8 mouse cellular contexts compared by ENCODE assay signal in genomic region chr7:73400051-73400916, GRCm38 (mm10). TPM values are rescaled to one million over a fixed set of nuclear protein-coding genes. Genes with fewer than 3 reads are reported as not detected.
DNase-seq lines count a peak whose midpoint lies in the region; ATAC-seq lines count a peak whose summit lies in the region.

No protein-coding gene starts in this region.

- DNase-seq in lung, postnatal 14 days: no peak
- peak; percentile 65 for DNase-seq in limb, embryonic 10.5 days (ENCODE audit: low spot score)
- DNase-seq in left cerebral cortex, postnatal 36 days (ENCODE audit: low spot score in 2 of 2): no peak
- DNase-seq in cerebellum, adult 9-11 months: no peak
- no peak for DNase-seq in B cell, adult 2 months

- H3K9ac ChIP-seq in lung, embryonic 15.5 days: no peak overlapping the region
- H3K9ac ChIP-seq in embryonic facial prominence, embryonic 13.5 days: peak overlapping the region; percentile 49; the same call in 1 of the 2 replicates
- H3K9ac ChIP-seq in stomach, embryonic 14.5 days (replicated peaks; ENCODE audit: low read depth, low read length): no peak overlapping the region

- ATAC-seq in lung, embryonic 15.5 days (ENCODE audit: borderline replicate concordance, extremely low read depth, low FRiP score, low TSS enrichment): no peak; the same call in 1 of the 2 replicates
- ATAC-seq in embryonic facial prominence, embryonic 13.5 days (ENCODE audit: insufficient number of reproducible peaks, insufficient read depth, low FRiP score, low TSS enrichment, low read depth): 0 out of 2 replicates have a peak, but pooled peaks have one; percentile 40
- no peak for ATAC-seq in stomach, embryonic 14.5 days (ENCODE audit: insufficient number of reproducible peaks, insufficient read depth, low FRiP score, low read depth)

- H3K4me1 ChIP-seq in lung, embryonic 15.5 days: peaks cover 56% of the 10 kb centered on the region
- H3K4me1 ChIP-seq in embryonic facial prominence, embryonic 13.5 days: peaks cover 69% of the 10 kb centered on the region
- H3K4me1 ChIP-seq in limb, embryonic 10.5 days: peaks cover 87% of the 10 kb centered on the region
- H3K4me1 ChIP-seq in stomach, embryonic 14.5 days (ENCODE audit: control insufficient read depth, insufficient read depth, low read length): peaks cover 52% of the 10 kb centered on the region

- WGBS in lung, embryonic 15.5 days: 32% methylated on average over 20 of the region's 20 CpGs
- 16% methylated on average over 20 of the region's 20 CpGs for WGBS in embryonic facial prominence, embryonic 13.5 days
- 9% methylated on average over 20 of the region's 20 CpGs for WGBS in limb, embryonic 10.5 days
- 27% methylated on average over 20 of the region's 20 CpGs for WGBS in stomach, embryonic 14.5 days

- peak overlapping the region; percentile 25 for H3K4me3 ChIP-seq in lung, embryonic 15.5 days
- peak overlapping the region; percentile 28 for H3K4me3 ChIP-seq in embryonic facial prominence, embryonic 13.5 days
- H3K4me3 ChIP-seq in limb, embryonic 10.5 days: peak overlapping the region; percentile 43
- no peak overlapping the region for H3K4me3 ChIP-seq in stomach, embryonic 14.5 days (ENCODE audit: low read depth, low read length)

- no peaks in the 10 kb centered on the region for H3K9me3 ChIP-seq in lung, embryonic 15.5 days
- no peaks in the 10 kb centered on the region for H3K9me3 ChIP-seq in embryonic facial prominence, embryonic 13.5 days
- H3K9me3 ChIP-seq in limb, embryonic 10.5 days (replicated peaks): no peaks in the 10 kb centered on the region
- H3K9me3 ChIP-seq in stomach, embryonic 14.5 days (ENCODE audit: control insufficient read depth, low read depth, low read length): no peaks in the 10 kb centered on the region

- H3K4me2 ChIP-seq in lung, embryonic 15.5 days: peak overlapping the region; percentile 61
- H3K4me2 ChIP-seq in embryonic facial prominence, embryonic 13.5 days: peak overlapping the region; percentile 59
- peak overlapping the region; percentile 44 for H3K4me2 ChIP-seq in stomach, embryonic 14.5 days (replicated peaks; ENCODE audit: low read depth, low read length)

- H3K27ac ChIP-seq in lung, embryonic 15.5 days: 0 out of 2 replicates have a peak overlapping the region, but pooled peaks have one; percentile 5
- no peak overlapping the region for H3K27ac ChIP-seq in embryonic facial prominence, embryonic 13.5 days
- peak overlapping the region; percentile 75 for H3K27ac ChIP-seq in limb, embryonic 10.5 days
- no peak overlapping the region for H3K27ac ChIP-seq in stomach, embryonic 14.5 days (ENCODE audit: low read length)

- intact Hi-C loops in left cerebral cortex, postnatal 36 days (cut with DNase I): loop anchor here (5.0 kb wide), 1 partner anchor 998 kb away; no protein-coding TSS in a partner anchor

- no peaks in the 10 kb centered on the region for H3K27me3 ChIP-seq in lung, embryonic 15.5 days
- H3K27me3 ChIP-seq in embryonic facial prominence, embryonic 13.5 days: peaks cover 23% of the 10 kb centered on the region; the same call in 1 of the 2 replicates
- H3K27me3 ChIP-seq in limb, embryonic 10.5 days (ENCODE audit: low read depth, poor library complexity, severe bottlenecking): peaks cover 15% of the 10 kb centered on the region; the same call in 1 of the 2 replicates
- H3K27me3 ChIP-seq in stomach, embryonic 14.5 days (ENCODE audit: control insufficient read depth, insufficient read depth, low read length): no peaks in the 10 kb centered on the region

- peaks cover 9% of the 10 kb centered on the region for H3K36me3 ChIP-seq in lung, embryonic 15.5 days
- peaks cover 16% of the 10 kb centered on the region for H3K36me3 ChIP-seq in embryonic facial prominence, embryonic 13.5 days
- H3K36me3 ChIP-seq in limb, embryonic 10.5 days: peaks cover 51% of the 10 kb centered on the region
- H3K36me3 ChIP-seq in stomach, embryonic 14.5 days (ENCODE audit: control insufficient read depth, insufficient read depth, low read length): peaks cover 3% of the 10 kb centered on the region

RNA-seq across cellular contexts. Expression of gene Rgma, which starts 25.0 kb away (rescaled TPM):
- 11.7 and 12.9 TPM in 2 replicates for polyA plus RNA-seq in lung, embryonic 15.5 days (2015; fragmentation: Nextera tagmentation; extraction: Ambion mirVana)
- 21.8 and 23.6 TPM in 2 replicates for polyA plus RNA-seq in embryonic facial prominence, embryonic 13.5 days (2015; fragmentation: Nextera tagmentation; extraction: Ambion mirVana)
- polyA plus RNA-seq in limb, embryonic 10.5 days (2016; fragmentation: Nextera tagmentation; extraction: Ambion mirVana): 20.1 and 26.8 TPM in 2 replicates
- polyA plus RNA-seq in stomach, embryonic 14.5 days (2014; fragmentation: Nextera tagmentation; extraction: Ambion mirVana): 24.9 and 30.5 TPM in 2 replicates
- total RNA-seq in left cerebral cortex, postnatal 36 days (2021): 10 to 100 TPM; 59.0 to 64.1 TPM

Comparison
In these comparisons a context has a peak if more than half of its experiments do, and no peak if none do; other contexts are left out.
1. H3K27ac ChIP-seq: peak in lung, embryonic 15.5 days (single experiment) and limb, embryonic 10.5 days (single experiment); none in embryonic facial prominence, embryonic 13.5 days (single experiment) and stomach, embryonic 14.5 days (single experiment).
2. Peak in every context shown above with its lines, with median percentiles within 50 percentile points of each other: H3K4me2 ChIP-seq.